Mouse (Mus musculus): Measurements from ENCODE around the gene Agpat2.
A peak's percentile ranks its signal among the peaks of the same experiment; 100 is the strongest.

- TF ChIP-seq UBTF (IDR thresholded peaks at IDR 0.05; ENCODE audit: borderline replicate concordance, insufficient read depth, low read depth, low read length) (no peak), EP300 (IDR thresholded peaks at IDR 0.05; ENCODE audit: low read depth in 1 of 2, low read length in 2 of 2) (0 out of 4 replicates have a peak, but pooled peaks of 1 of the 2 experiments have one; percentile 19), POLR2A (IDR thresholded peaks at IDR 0.05; ENCODE audit: control insufficient read depth in 1 of 2, insufficient read depth in 1 of 2, low read depth in 1 of 2, low read length in 2 of 2, poor library complexity in 1 of 2) (peak; percentile 62 to 82; a peak in 3 of 4 replicates), MAX (IDR thresholded peaks at IDR 0.05; ENCODE audit: low read length) (peak; percentile 66), NELFE (IDR thresholded peaks at IDR 0.05; ENCODE audit: low read depth, low read length) (no peak; the same call in none of the 2 replicates), ETS1 (IDR thresholded peaks at IDR 0.05; ENCODE audit: low read depth, low read length) (no peak), ZMIZ1 (IDR thresholded peaks at IDR 0.05; ENCODE audit: low read depth, low read length) (peak; percentile 13; the same call in 1 of the 2 replicates), CTCF (IDR thresholded peaks at IDR 0.05 in 2 of 3, conservative IDR thresholded peaks at IDR 0.05 in 1 of 3; ENCODE audit: control insufficient read depth in 1 of 3, insufficient read depth in 1 of 3, low read depth in 2 of 3, low read length in 3 of 3, poor library complexity in 1 of 3, severe bottlenecking in 1 of 3) (peak in 1 of 3 experiments; percentile 11; a peak in 1 of 6 replicates), GATA1 (IDR thresholded peaks at IDR 0.05; ENCODE audit: low read depth, low read length) (no peak), MEF2A (IDR thresholded peaks at IDR 0.05; ENCODE audit: extremely low read depth, insufficient replicate concordance, low read depth, low read length, poor library complexity, severe bottlenecking) (no peak), TAL1 (IDR thresholded peaks at IDR 0.05; ENCODE audit: low read length) (no peak), SMC3 (IDR thresholded peaks at IDR 0.05; ENCODE audit: low read depth, low read length) (no peak)
These were observed at the start of gene Agpat2 for GRCm38 (mm10) chr2:26603720-26604671.

All from MEL (cell line).